Mouse (Mus musculus) forebrain, embryonic 14.5 days (tissue): ENCODE measurements around the gene Nemf. TPM values are rescaled to one million over a fixed set of nuclear protein-coding genes. Genes with fewer than 3 reads are reported as not detected.
A peak's percentile ranks its signal among the peaks of the same experiment; 100 is the strongest.
"Not testable (repeated sequence)": the region's sequence is repeated elsewhere in the genome, so short reads cannot be mapped to it uniquely, and the experiment has no call there.

ENCODE experiments used
- ATAC-seq: fragments of 200-750 bp; cut with Nextera tagmentation; 2 replicates; pipeline ENCODE4 v1.8.0; 2017; ENCODE audit warnings: mild to moderate bottlenecking, moderate library complexity
- DNase-seq: peaks from one replicate; pipeline ENCODE4 v3.0.0-alpha.2; 2015; ENCODE audit warnings: low spot score
- H3K27ac ChIP-seq: fragments of 300-500 bp; sonication (generic); 2 replicates; pipeline ENCODE4 v1.5.1; 2014; ENCODE audit warnings: low read depth, mild to moderate bottlenecking, control low read depth, low read length, moderate library complexity
- H3K27me3 ChIP-seq: fragments of 300-500 bp; sonication (generic); replicated peaks from 2 replicates; pipeline ENCODE4 v1.6.1; 2014; ENCODE audit warnings: low read length, control low read depth, mixed read lengths; ENCODE audit not compliant: control insufficient read depth, insufficient read depth
- H3K36me3 ChIP-seq: fragments of 300-500 bp; sonication (generic); 2 replicates; pipeline ENCODE4 v1.6.1; 2014; ENCODE audit warnings: low read length, control low read depth; ENCODE audit not compliant: control insufficient read depth, insufficient read depth
- H3K4me1 ChIP-seq: fragments of 300-500 bp; sonication (generic); 2 replicates; pipeline ENCODE4 v1.6.1; 2014; ENCODE audit warnings: antibody characterized with exemption, low read length, control low read depth; ENCODE audit not compliant: control insufficient read depth, insufficient read depth
- H3K4me2 ChIP-seq: fragments of 300-500 bp; sonication (generic); 2 replicates; pipeline ENCODE4 v1.6.1; 2014; ENCODE audit warnings: mild to moderate bottlenecking, control low read depth, low read length
- H3K4me3 ChIP-seq: fragments of 300-500 bp; sonication (generic); 2 replicates; pipeline ENCODE4 v1.5.1; 2014; ENCODE audit warnings: low read depth, low read length, control low read depth
- H3K9ac ChIP-seq: fragments of 300-500 bp; sonication (generic); 2 replicates; pipeline ENCODE4 v1.6.1; 2014; ENCODE audit warnings: mild to moderate bottlenecking, low read length, control low read depth, moderate library complexity
- H3K9me3 ChIP-seq: fragments of 300-500 bp; sonication (generic); replicated peaks from 2 replicates; pipeline ENCODE4 v1.6.1; 2016; ENCODE audit warnings: low read length, control low read depth, mixed read lengths; ENCODE audit not compliant: control insufficient read depth
- WGBS: fragments of 180-500 bp; shearing (Covaris S2); extraction: QIAGEN DNeasy Blood & Tissue Kit; methylation state at CpG from one replicate; pipeline ENCODE4 v1.1.7; 2014; 5-methylcytosine and 5-hydroxymethylcytosine counted together
- polyA plus RNA-seq: library from polyadenylated mRNA; unstranded; fragments of >200 nt; fragmentation: Nextera tagmentation; extraction: Ambion mirVana; gene quantifications from 2 replicates; pipeline ENCODE4 v1.2.1, GENCODE M21; 2014

Gene Nemf
- polyA plus RNA-seq, 1 experiment from 2014 or later, result 67.4 TPM

- Histone ChIP-seq H3K9ac (no peak overlapping the region), H3K4me2 (no peak overlapping the region), H3K27ac (no peak overlapping the region), H3K27me3 (no peaks in the 10 kb centered on the region), H3K36me3 (no peaks in the 10 kb centered on the region), H3K4me1 (no peaks in the 10 kb centered on the region), H3K4me3 (no peak overlapping the region), H3K9me3 (no peaks in the 10 kb centered on the region)
- WGBS, result 60% methylated on average over 7 of the region's 7 CpGs
- no peak for ATAC-seq
- peak; percentile 36 for DNase-seq
Measured at GRCm38 (mm10) chr12:69389273-69389938, 32.4 kb upstream of the Nemf start.

GRCm38 (mm10) chr12:69388321-69388869 lies 31.4 kb upstream of the Nemf start:
- no peak overlapping the region for H3K4me2 ChIP-seq
- H3K27me3 ChIP-seq, result no peaks in the 10 kb centered on the region
- H3K4me3 ChIP-seq, result no peak overlapping the region
- H3K9ac ChIP-seq, result no peak overlapping the region
- no peaks in the 10 kb centered on the region for H3K36me3 ChIP-seq
- WGBS, result 95% methylated on average over 10 of the region's 10 CpGs
- no peak overlapping the region for H3K27ac ChIP-seq
- ATAC-seq, result no peak
- no peak for DNase-seq
- no peaks in the 10 kb centered on the region for H3K9me3 ChIP-seq
- no peaks in the 10 kb centered on the region for H3K4me1 ChIP-seq

GRCm38 (mm10) chr12:69386281-69386732 lies 29.3 kb upstream of the Nemf start:
- not testable (repeated sequence) for ATAC-seq, H3K9ac ChIP-seq, H3K27me3 ChIP-seq, DNase-seq, H3K4me3 ChIP-seq, H3K27ac ChIP-seq, H3K36me3 ChIP-seq, H3K4me2 ChIP-seq, H3K4me1 ChIP-seq, H3K9me3 ChIP-seq
- WGBS, result 79% methylated on average over 4 of the region's 12 CpGs

- Histone ChIP-seq H3K9ac (no peak overlapping the region), H3K9me3 (no peaks in the 10 kb centered on the region), H3K27ac (no peak overlapping the region), H3K36me3 (no peaks in the 10 kb centered on the region), H3K4me3 (no peak overlapping the region), H3K4me1 (no peaks in the 10 kb centered on the region), H3K4me2 (no peak overlapping the region), H3K27me3 (no peaks in the 10 kb centered on the region)
- 60% methylated on average over 5 of the region's 6 CpGs for WGBS
- no peak for DNase-seq
- ATAC-seq, result no peak
Measured at GRCm38 (mm10) chr12:69385542-69386280, 28.7 kb upstream of the Nemf start.

- WGBS, result 90% methylated on average over 5 of the region's 5 CpGs
- Histone ChIP-seq H3K36me3 (no peaks in the 10 kb centered on the region), H3K9me3 (no peaks in the 10 kb centered on the region), H3K9ac (no peak overlapping the region), H3K27me3 (no peaks in the 10 kb centered on the region), H3K4me3 (no peak overlapping the region), H3K27ac (no peak overlapping the region), H3K4me1 (no peaks in the 10 kb centered on the region), H3K4me2 (no peak overlapping the region)
- ATAC-seq, result no peak
- no peak for DNase-seq
Measured at GRCm38 (mm10) chr12:69384606-69385005, 27.6 kb upstream of the Nemf start.

- H3K9ac ChIP-seq, result no peak overlapping the region
- DNase-seq (no peak), ATAC-seq (no peak)
- no peak overlapping the region for H3K27ac ChIP-seq
- 97% methylated on average over 1 of the region's 1 CpGs for WGBS
- H3K4me3 ChIP-seq, result no peak overlapping the region
- no peaks in the 10 kb centered on the region for H3K9me3 ChIP-seq
- H3K4me2 ChIP-seq, result no peak overlapping the region
- H3K27me3 ChIP-seq, result no peaks in the 10 kb centered on the region
- no peaks in the 10 kb centered on the region for H3K4me1 ChIP-seq
- H3K36me3 ChIP-seq, result peaks cover 7% of the 10 kb centered on the region
Measured at GRCm38 (mm10) chr12:69382880-69383279, 25.9 kb upstream of the Nemf start.

GRCm38 (mm10) chr12:69378558-69379454 lies 21.8 kb upstream of the Nemf start:
- Histone ChIP-seq H3K27ac (no peak overlapping the region), H3K4me1 (peaks cover 6% of the 10 kb centered on the region), H3K36me3 (peaks cover 11% of the 10 kb centered on the region), H3K27me3 (no peaks in the 10 kb centered on the region), H3K9ac (no peak overlapping the region), H3K4me2 (no peak overlapping the region), H3K4me3 (no peak overlapping the region), H3K9me3 (no peaks in the 10 kb centered on the region)
- DNase-seq, result no peak
- 93% methylated on average over 11 of the region's 11 CpGs for WGBS
- ATAC-seq, result no peak

- ATAC-seq, result not testable (repeated sequence)
Measured at GRCm38 (mm10) chr12:69377636-69378035, 20.7 kb upstream of the Nemf start.

More at GRCm38 (mm10) chr12:69377636-69378035, 20.7 kb upstream of the Nemf start:
- not testable (repeated sequence) for H3K9ac ChIP-seq, DNase-seq, H3K4me2 ChIP-seq, H3K27me3 ChIP-seq, H3K9me3 ChIP-seq, H3K4me3 ChIP-seq, H3K27ac ChIP-seq
- Histone ChIP-seq H3K36me3 (peaks cover 13% of the 10 kb centered on the region), H3K4me1 (peaks cover 12% of the 10 kb centered on the region)
- WGBS, result 96% methylated on average over 6 of the region's 6 CpGs
